Mouse (Mus musculus) MEL (cell line): ENCODE data around the gene Mymk. TPM values are rescaled to one million over a fixed set of nuclear protein-coding genes. Genes with fewer than 3 reads are reported as not detected.

Source experiments
- DNase-seq: peaks from one replicate; pipeline ENCODE4 v3.0.0; 2011; ENCODE audit warnings: low read depth, low spot score
- H3K27ac ChIP-seq: 2 replicates; pipeline ENCODE4 v1.5.1; 2012; ENCODE audit warnings: low read depth, mild to moderate bottlenecking, control low read depth, low read length, moderate library complexity; ENCODE audit not compliant: control insufficient read depth
- H3K27me3 ChIP-seq, 2 experiments: fragments of 150-350 bp in 1 of 2; sonication (generic) in 1 of 2; 2 replicates each; pipeline ENCODE4 v1.6.1; 2012; ENCODE audit warnings: low read length in 2 of 2, mild to moderate bottlenecking in 2 of 2, improper control_type of control experiment in 1 of 2, moderate library complexity in 1 of 2; ENCODE audit not compliant: insufficient read depth in 2 of 2, control insufficient read depth in 1 of 2
- H3K36me3 ChIP-seq, 2 experiments: 2 replicates each; pipeline ENCODE4 v1.6.1; 2012 to 2014; ENCODE audit warnings: low read length in 2 of 2, improper control_type of control experiment in 1 of 2, inconsistent platforms in 1 of 2, mild to moderate bottlenecking in 1 of 2; ENCODE audit not compliant: insufficient read depth in 2 of 2, control insufficient read depth in 1 of 2
- H3K4me1 ChIP-seq, 2 experiments: fragments of 150-350 bp in 1 of 2; sonication (generic) in 1 of 2; 2 replicates each; pipeline ENCODE4 v1.6.1; 2012; ENCODE audit warnings: low read length in 2 of 2, improper control_type of control experiment in 1 of 2, mild to moderate bottlenecking in 1 of 2; ENCODE audit not compliant: insufficient read depth in 2 of 2, control insufficient read depth in 1 of 2
- H3K4me3 ChIP-seq, 2 experiments: fragments of 150-350 bp in 1 of 2; sonication (generic) in 1 of 2; 2 replicates each; pipeline ENCODE4 v1.5.1; 2012; ENCODE audit warnings: low read depth in 2 of 2, low read length in 2 of 2, mild to moderate bottlenecking in 2 of 2, moderate library complexity in 2 of 2, control low read depth in 1 of 2, improper control_type of control experiment in 1 of 2; ENCODE audit not compliant: control insufficient read depth in 1 of 2, insufficient read depth in 1 of 2
- H3K79me2 ChIP-seq: 2 replicates; pipeline ENCODE4 v1.6.1; 2012; ENCODE audit warnings: mild to moderate bottlenecking, low read length, moderate library complexity; ENCODE audit not compliant: control insufficient read depth, poor library complexity, insufficient read depth
- H3K9ac ChIP-seq: 2 replicates; pipeline ENCODE4 v1.6.1; 2012; ENCODE audit warnings: low read depth, mild to moderate bottlenecking, control low read depth, low read length, moderate library complexity; ENCODE audit not compliant: control insufficient read depth, poor library complexity, severe bottlenecking
- H3K9me3 ChIP-seq: fragments of 150-350 bp; sonication (generic); replicated peaks from 2 replicates; pipeline ENCODE4 v1.6.1; 2012; ENCODE audit warnings: mild to moderate bottlenecking, low read length, improper control_type of control experiment, moderate library complexity; ENCODE audit not compliant: insufficient read depth
- CHD1 ChIP-seq: IDR thresholded peaks from 2 replicates; pipeline ENCODE4 v1.6.1; 2012; ENCODE audit warnings: low read depth, mild to moderate bottlenecking, inconsistent platforms, low read length, improper control_type of control experiment
- CTCF ChIP-seq, 3 experiments: IDR thresholded peaks in 2 of 3; conservative IDR thresholded peaks in 1 of 3; 2 replicates each; pipeline ENCODE4 v1.5.1; 2011 to 2012; ENCODE audit warnings: low read length in 3 of 3, low read depth in 2 of 3, mild to moderate bottlenecking in 2 of 3, improper control_type of control experiment in 1 of 3, inconsistent platforms in 1 of 3, mixed read lengths in 1 of 3, moderate library complexity in 1 of 3; ENCODE audit not compliant: control insufficient read depth in 1 of 3, insufficient read depth in 1 of 3, poor library complexity in 1 of 3, severe bottlenecking in 1 of 3
- E2F4 ChIP-seq: IDR thresholded peaks from 2 replicates; pipeline ENCODE4 v1.6.1; 2011; ENCODE audit warnings: low read depth, low read length, improper control_type of control experiment, borderline replicate concordance
- ELF1 ChIP-seq: IDR thresholded peaks from 2 replicates; pipeline ENCODE4 v1.6.1; 2014; ENCODE audit warnings: low read depth, mild to moderate bottlenecking, inconsistent platforms, low read length, improper control_type of control experiment, moderate library complexity
- ETS1 ChIP-seq: IDR thresholded peaks from 2 replicates; pipeline ENCODE4 v1.6.1; 2012; ENCODE audit warnings: low read depth, mild to moderate bottlenecking, inconsistent platforms, low read length, improper control_type of control experiment, moderate library complexity
- HCFC1 ChIP-seq: IDR thresholded peaks from 2 replicates; pipeline ENCODE4 v1.6.1; 2012; ENCODE audit warnings: low read depth, mild to moderate bottlenecking, inconsistent platforms, low read length, improper control_type of control experiment, moderate library complexity
- KAT2A ChIP-seq: conservative IDR thresholded peaks from 2 replicates; pipeline ENCODE4 v1.6.1; 2012; ENCODE audit warnings: low read depth, low read length, improper control_type of control experiment, inconsistent platforms
- MAFK ChIP-seq: IDR thresholded peaks from 2 replicates; pipeline ENCODE4 v1.6.1; 2011; ENCODE audit warnings: low read depth, mild to moderate bottlenecking, low read length, improper control_type of control experiment, borderline replicate concordance
- MEF2A ChIP-seq: IDR thresholded peaks from 2 replicates; pipeline ENCODE4 v1.6.1; 2014; ENCODE audit warnings: low read depth, mild to moderate bottlenecking, inconsistent platforms, low read length, improper control_type of control experiment; ENCODE audit not compliant: poor library complexity, insufficient replicate concordance, severe bottlenecking; ENCODE audit errors: extremely low read depth
- MXI1 ChIP-seq: IDR thresholded peaks from 2 replicates; pipeline ENCODE4 v1.6.1; 2011; ENCODE audit warnings: mild to moderate bottlenecking, low read depth, low read length, improper control_type of control experiment
- MYC ChIP-seq: IDR thresholded peaks from 2 replicates; pipeline ENCODE4 v1.6.1; 2011; ENCODE audit warnings: low read depth, mild to moderate bottlenecking, low read length, improper control_type of control experiment, moderate library complexity
- POLR2AphosphoS2 ChIP-seq: IDR thresholded peaks from 2 replicates; pipeline ENCODE4 v1.6.1; 2011; ENCODE audit warnings: low read length, improper control_type of control experiment
- SMC3 ChIP-seq: IDR thresholded peaks from 2 replicates; pipeline ENCODE4 v1.6.1; 2011; ENCODE audit warnings: low read depth, low read length, improper control_type of control experiment
- TAL1 ChIP-seq: IDR thresholded peaks from 2 replicates; pipeline ENCODE4 v1.6.1; 2012; ENCODE audit warnings: mild to moderate bottlenecking, inconsistent platforms, low read length, moderate library complexity, mixed read lengths
- TCF12 ChIP-seq: IDR thresholded peaks from 2 replicates; pipeline ENCODE4 v1.6.1; 2014; ENCODE audit warnings: low read depth, mild to moderate bottlenecking, inconsistent platforms, low read length, improper control_type of control experiment, moderate library complexity
- USF2 ChIP-seq, 2 experiments: IDR thresholded peaks; 2 replicates each; pipeline ENCODE4 v1.6.1; 2011 to 2012; ENCODE audit warnings: improper control_type of control experiment in 2 of 2, low read length in 2 of 2, borderline replicate concordance in 1 of 2, inconsistent platforms in 1 of 2, low read depth in 1 of 2, mild to moderate bottlenecking in 1 of 2; ENCODE audit not compliant: insufficient read depth in 1 of 2
- ZKSCAN1 ChIP-seq: IDR thresholded peaks from 2 replicates; pipeline ENCODE4 v1.6.1; 2012; ENCODE audit warnings: low read depth, mild to moderate bottlenecking, inconsistent platforms, low read length, improper control_type of control experiment, moderate library complexity
- ZNF384 ChIP-seq: IDR thresholded peaks from 2 replicates; pipeline ENCODE4 v1.6.1; 2012; ENCODE audit warnings: low read depth, mild to moderate bottlenecking, inconsistent platforms, low read length, improper control_type of control experiment
- polyA plus RNA-seq, 2 experiments: library from polyadenylated mRNA; stranded (reverse) in 1 of 2; unstranded in 1 of 2; fragments of >175 nt in 1 of 2; fragments of >200 nt in 1 of 2; gene quantifications; 2 replicates each; pipeline versions ENCODE4 v1.2.1 to v1.2.4; 2012; ENCODE audit warnings: low replicate concordance in 2 of 2, low read depth in 1 of 2; ENCODE audit not compliant: insufficient read length in 2 of 2, insufficient read depth in 1 of 2, missing spikeins in 1 of 2
- total RNA-seq: library from RNA; depleted of rRNA; stranded (reverse); fragments of 300-350 nt; gene quantifications from 2 replicates; pipeline ENCODE4 v1.2.3, GENCODE M21; 2012

The Mymk gene
- total and polyA plus RNA-seq, 3 experiments = not detected

- Histone ChIP-seq H3K27me3 (no peaks in the 10 kb centered on the region), H3K9ac (no peak overlapping the region), H3K79me2 (no peaks in the 10 kb centered on the region), H3K9me3 (no peaks in the 10 kb centered on the region), H3K4me3 (no peak overlapping the region), H3K27ac (no peak overlapping the region), H3K36me3 (peaks cover 0 to 9% of the 10 kb centered on the region in 2 experiments; a peak in 2 of 4 replicates), H3K4me1 (peaks cover 4 to 20% of the 10 kb centered on the region in 2 experiments; a peak in 3 of 4 replicates)
- no peak for TF ChIP-seq ETS1
- TF ChIP-seq E2F4 = no peak
- no peak for TF ChIP-seq MXI1
- TF ChIP-seq USF2 (IDR thresholded peaks at IDR 0.05; ENCODE audit: borderline replicate concordance in 1 of 2, insufficient read depth in 1 of 2, low read depth in 1 of 2, low read length in 2 of 2) = no peak
- no peak for TF ChIP-seq CHD1
- DNase-seq = no peak
Measured at GRCm38 (mm10) chr2:27025545-27025944, 46.4 kb downstream of the Mymk start.

GRCm38 (mm10) chr2:27024136-27024535 is 47.8 kb downstream of the Mymk start:
- Histone ChIP-seq H3K4me1 (peaks cover 4 to 20% of the 10 kb centered on the region in 2 experiments; a peak in 3 of 4 replicates), H3K79me2 (no peaks in the 10 kb centered on the region), H3K9ac (no peak overlapping the region), H3K27me3 (no peaks in the 10 kb centered on the region), H3K36me3 (peaks cover 0 to 9% of the 10 kb centered on the region in 2 experiments; a peak in 2 of 4 replicates), H3K27ac (no peak overlapping the region), H3K9me3 (no peaks in the 10 kb centered on the region), H3K4me3 (no peak overlapping the region)
- DNase-seq = no peak
- TF ChIP-seq ELF1 (no peak), MXI1 (no peak), ETS1 (no peak), TAL1 (no peak), MYC (no peak), E2F4 (no peak), SMC3 (no peak), POLR2AphosphoS2 (no peak; the same call in 1 of the 2 replicates), TCF12 (no peak), MAFK (no peak), MEF2A (no peak), ZNF384 (no peak), KAT2A (no peak), CTCF (IDR thresholded peaks at IDR 0.05 in 2 of 3, conservative IDR thresholded peaks at IDR 0.05 in 1 of 3; ENCODE audit: control insufficient read depth in 1 of 3, insufficient read depth in 1 of 3, low read depth in 2 of 3, low read length in 3 of 3, poor library complexity in 1 of 3, severe bottlenecking in 1 of 3) (no peak), CHD1 (no peak), ZKSCAN1 (no peak), HCFC1 (no peak)
